Mouse (Mus musculus) spleen, postnatal 36 days (tissue): ENCODE measurements around the gene Flnc.

Experiments
- DNase-seq, 2 experiments: peaks; one replicate each; pipeline ENCODE4 v3.0.0; 2022; ENCODE audit warnings: low spot score in 2 of 2, mixed read lengths in 1 of 2

The Flnc gene

GRCm38 (mm10) chr6:29484716-29485559 lies 51.9 kb downstream of the Flnc start:
- peak; percentile 37 to 43 for DNase-seq

- no peak for DNase-seq
Observed at GRCm38 (mm10) chr6:29485951-29486350, 52.9 kb downstream of the Flnc start.

- DNase-seq = no peak
Observed at GRCm38 (mm10) chr6:29494101-29494500, 61.0 kb downstream of the Flnc start.

GRCm38 (mm10) chr6:29496270-29496669 lies 63.2 kb downstream of the Flnc start:
- DNase-seq = no peak

GRCm38 (mm10) chr6:29497791-29498190 lies 64.7 kb downstream of the Flnc start:
- DNase-seq = no peak

GRCm38 (mm10) chr6:29500177-29500576 lies 67.1 kb downstream of the Flnc start:
- DNase-seq = no peak

- DNase-seq = no peak
Observed at GRCm38 (mm10) chr6:29500810-29501209, 67.8 kb downstream of the Flnc start.

- DNase-seq = no peak
Observed at GRCm38 (mm10) chr6:29501599-29501998, 68.5 kb downstream of the Flnc start.

- no peak for DNase-seq
Observed at GRCm38 (mm10) chr6:29505493-29505892, 72.4 kb downstream of the Flnc start.

- no peak for DNase-seq
Observed at GRCm38 (mm10) chr6:29506834-29507233, 73.8 kb downstream of the Flnc start.

GRCm38 (mm10) chr6:29507447-29508309 lies 74.6 kb downstream of the Flnc start, which contains the start of gene Kcp:
Gene Kcp, minus strand, starts transcription at chr6:29507952.
- no peak for DNase-seq

- DNase-seq = no peak
Observed at GRCm38 (mm10) chr6:29509086-29509485, 76.0 kb downstream of the Flnc start.
